Mouse (Mus musculus) forebrain, postnatal 0 days (tissue): ENCODE results near the gene Dgkd. TPM values are rescaled to one million over a fixed set of nuclear protein-coding genes. Genes with fewer than 3 reads are reported as not detected.
A peak's percentile ranks its signal among the peaks of the same experiment; 100 is the strongest.

ENCODE experiments used
- ATAC-seq: fragments of 200-750 bp; cut with Nextera tagmentation; 2 replicates; pipeline ENCODE4 v1.8.0; 2017; ENCODE audit warnings: mild to moderate bottlenecking, moderate library complexity
- DNase-seq: peaks from one replicate; pipeline ENCODE4 v3.0.0-alpha.2; 2015
- H3K27ac ChIP-seq: fragments of 300-500 bp; sonication (generic); 2 replicates; pipeline ENCODE4 v1.5.1; 2014; ENCODE audit warnings: low read depth, mild to moderate bottlenecking, antibody characterized with exemption, low read length, moderate library complexity, mixed read lengths
- H3K27me3 ChIP-seq: fragments of 300-500 bp; sonication (generic); 2 replicates; pipeline ENCODE4 v1.6.1; 2014; ENCODE audit warnings: mild to moderate bottlenecking, low read length, mixed read lengths; ENCODE audit not compliant: insufficient read depth
- H3K36me3 ChIP-seq: fragments of 300-500 bp; sonication (generic); 2 replicates; pipeline ENCODE4 v1.6.1; 2014; ENCODE audit warnings: mild to moderate bottlenecking, moderate library complexity; ENCODE audit not compliant: insufficient read depth
- H3K4me1 ChIP-seq: fragments of 300-500 bp; sonication (generic); 2 replicates; pipeline ENCODE4 v1.6.1; 2014; ENCODE audit warnings: antibody characterized with exemption; ENCODE audit not compliant: insufficient read depth
- H3K4me2 ChIP-seq: fragments of 300-500 bp; sonication (generic); 2 replicates; pipeline ENCODE4 v1.6.1; 2014; ENCODE audit warnings: low read depth, mild to moderate bottlenecking, moderate library complexity
- H3K4me3 ChIP-seq: fragments of 300-500 bp; sonication (generic); 2 replicates; pipeline ENCODE4 v1.5.1; 2014; ENCODE audit warnings: low read depth, low read length, mixed read lengths
- H3K9ac ChIP-seq: fragments of 300-500 bp; sonication (generic); 2 replicates; pipeline ENCODE4 v1.6.1; 2014; ENCODE audit warnings: mild to moderate bottlenecking
- H3K9me3 ChIP-seq: fragments of 300-500 bp; sonication (generic); 2 replicates; pipeline ENCODE4 v1.6.1; 2016; ENCODE audit warnings: low read length
- CTCF ChIP-seq: sonication (generic); IDR thresholded peaks from 2 replicates; pipeline ENCODE4 v1.5.1; 2016; ENCODE audit warnings: antibody characterized with exemption, control low read depth, low read depth
- WGBS: fragments of 180-500 bp; shearing (Covaris S2); extraction: QIAGEN DNeasy Blood & Tissue Kit; methylation state at CpG from one replicate; pipeline ENCODE4 v1.1.7; 2014; 5-methylcytosine and 5-hydroxymethylcytosine counted together
- polyA plus RNA-seq: library from polyadenylated mRNA; unstranded; fragments of >200 nt; fragmentation: Nextera tagmentation; extraction: Ambion mirVana; gene quantifications from 2 replicates; pipeline ENCODE4 v1.2.1, GENCODE M21; 2015
- total RNA-seq: library from RNA; depleted of rRNA; stranded (reverse); fragments of >200 nt; gene quantifications from 2 replicates; pipeline ENCODE4 v1.2.3, GENCODE M21; 2014; rRNA removed

Dgkd gene
- total RNA-seq (80.2 and 80.4 TPM in 2 replicates), polyA plus RNA-seq (30.1 and 37.1 TPM in 2 replicates)

DNA sequence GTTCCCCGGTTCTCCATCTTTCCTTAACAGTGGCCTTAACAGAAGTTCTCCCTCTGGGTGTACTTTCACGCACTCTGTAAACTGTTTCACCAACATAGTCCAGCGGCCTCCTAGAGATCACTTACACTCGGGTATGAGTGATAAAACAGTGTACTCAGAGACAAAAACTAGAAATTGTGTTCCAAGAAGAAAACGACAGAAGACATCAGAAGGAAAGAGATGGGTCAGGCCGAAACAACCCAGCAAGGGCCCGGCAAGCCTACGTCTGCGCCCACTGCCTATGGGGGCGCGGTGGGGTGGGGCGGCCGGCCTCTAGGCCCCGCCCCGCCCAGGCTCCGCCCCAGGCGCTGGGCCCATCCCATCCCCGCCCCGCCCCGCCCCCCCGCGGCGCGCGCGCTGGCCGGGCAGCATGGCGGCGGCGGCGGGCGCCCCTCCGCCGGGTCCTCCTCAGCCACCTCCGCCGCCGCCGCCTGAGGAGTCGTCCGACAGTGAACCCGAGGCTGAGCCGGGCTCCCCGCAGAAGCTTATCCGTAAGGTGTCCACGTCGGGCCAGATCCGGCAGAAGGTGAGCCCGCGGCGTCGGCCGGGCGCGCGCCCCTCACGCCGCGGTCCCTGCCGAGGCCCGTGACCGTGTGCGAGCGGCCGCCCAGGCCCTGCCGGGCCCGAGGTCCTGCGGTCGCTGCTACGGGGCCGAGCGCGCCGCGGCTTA lies at the start of gene Dgkd:
Gene Dgkd (plus strand): TSS at position 396 of the 709 bp plus-strand sequence.
- H3K4me1 ChIP-seq: peaks cover 14% of the 10 kb centered on the region
- H3K27me3 ChIP-seq: no peaks in the 10 kb centered on the region
- no peaks in the 10 kb centered on the region for H3K9me3 ChIP-seq
- H3K4me3 ChIP-seq: peak within 1 kb of the TSS; percentile 92
- peak; percentile 95 for ATAC-seq
- peak within 1 kb of the TSS; percentile 88 for H3K9ac ChIP-seq
- DNase-seq: peak; percentile 86
- TF ChIP-seq CTCF: no peak
- H3K27ac ChIP-seq: peak within 1 kb of the TSS; percentile 82
- peak within 1 kb of the TSS; percentile 88 for H3K4me2 ChIP-seq
- WGBS: 9% methylated on average over 51 of the region's 74 CpGs
- no peaks in the 10 kb centered on the region for H3K36me3 ChIP-seq

DNA sequence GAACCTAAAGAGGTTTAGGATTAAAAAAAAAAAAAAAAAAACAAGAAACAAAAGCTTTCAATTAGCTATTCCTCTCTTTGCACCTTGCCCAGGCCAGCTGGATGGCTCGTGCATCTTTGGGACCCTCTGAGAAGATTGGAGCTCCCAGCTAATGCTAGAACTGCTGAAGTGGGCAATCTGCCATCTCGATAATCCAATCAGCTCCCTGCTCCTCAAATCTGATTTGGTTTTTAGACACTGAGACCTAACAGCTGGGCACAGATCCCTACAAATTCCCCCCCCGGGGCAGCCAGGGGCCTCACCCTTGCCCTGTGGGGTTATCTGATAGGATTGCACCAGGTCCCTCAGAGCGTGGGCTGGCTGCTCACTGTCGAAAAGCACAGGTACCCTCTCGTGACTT lies 49.5 kb upstream of the Dgkd start, which contains the start of gene Sag:
Gene Sag (plus strand): TSS at position 105 of the 400 bp plus-strand sequence.
- no peak for ATAC-seq
- no peak within 1 kb of the TSS for H3K27ac ChIP-seq
- no peak within 1 kb of the TSS for H3K9ac ChIP-seq
- no peak for TF ChIP-seq CTCF
- DNase-seq: no peak
- H3K4me2 ChIP-seq: no peak within 1 kb of the TSS
- WGBS: 78% methylated on average over 6 of the region's 6 CpGs
- no peak within 1 kb of the TSS for H3K4me3 ChIP-seq
- H3K27me3 ChIP-seq: no peaks in the 10 kb centered on the region
- no peaks in the 10 kb centered on the region for H3K36me3 ChIP-seq
- no peaks in the 10 kb centered on the region for H3K4me1 ChIP-seq
- H3K9me3 ChIP-seq: no peaks in the 10 kb centered on the region

DNA sequence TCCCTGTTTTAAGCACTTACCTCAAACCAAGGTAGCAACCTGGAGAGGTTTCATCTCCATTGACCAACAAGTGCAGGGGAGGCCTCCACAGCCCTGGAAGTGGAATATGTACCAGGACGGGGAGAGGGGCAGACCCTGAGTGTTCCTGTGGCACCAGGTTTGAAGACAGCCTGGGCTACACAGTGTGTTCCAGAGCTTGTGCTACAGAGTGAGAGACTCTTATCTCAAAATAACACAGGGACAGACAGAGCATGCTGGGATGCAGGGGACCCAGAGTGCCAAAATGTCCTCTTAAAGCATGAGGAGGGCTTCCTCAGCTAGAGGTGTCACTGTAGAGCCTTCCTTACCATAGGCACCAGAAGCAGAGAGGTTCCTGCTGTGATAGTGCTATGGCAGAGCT lies 45.3 kb upstream of the Dgkd start:
- Histone ChIP-seq H3K36me3 (no peaks in the 10 kb centered on the region), H3K4me2 (no peak overlapping the region), H3K9ac (no peak overlapping the region), H3K4me3 (no peak overlapping the region), H3K27me3 (no peaks in the 10 kb centered on the region), H3K27ac (no peak overlapping the region), H3K4me1 (no peaks in the 10 kb centered on the region), H3K9me3 (no peaks in the 10 kb centered on the region)
- WGBS: 91% methylated on average over 1 of the region's 1 CpGs
- DNase-seq (no peak), ATAC-seq (no peak)
- TF ChIP-seq CTCF: no peak

DNA sequence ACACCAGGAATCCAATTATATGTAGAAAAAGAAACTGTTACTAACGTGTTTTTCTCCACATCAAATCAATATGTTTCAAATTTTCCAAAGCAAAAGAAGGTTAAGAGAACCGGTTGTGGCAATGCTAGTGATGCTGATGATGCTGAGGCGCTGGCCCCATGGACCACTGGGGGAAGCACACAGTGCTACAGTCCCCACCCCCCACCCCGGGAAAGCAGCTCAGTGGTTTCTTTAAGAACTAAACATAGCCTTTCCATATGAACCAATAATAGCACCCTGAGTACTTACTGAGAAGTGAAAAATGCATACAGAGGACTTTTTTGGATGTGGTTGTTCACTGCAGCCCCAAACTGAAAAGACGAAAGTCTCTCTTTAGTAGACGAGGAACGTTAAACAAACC lies 41.7 kb upstream of the Dgkd start:
- Histone ChIP-seq H3K4me1 (0 out of 2 replicates have a peak, but pooled peaks cover 7% of the 10 kb centered on the region), H3K4me3 (no peak overlapping the region), H3K4me2 (no peak overlapping the region), H3K36me3 (no peaks in the 10 kb centered on the region), H3K9me3 (no peaks in the 10 kb centered on the region), H3K9ac (no peak overlapping the region), H3K27me3 (no peaks in the 10 kb centered on the region), H3K27ac (no peak overlapping the region)
- TF ChIP-seq CTCF: no peak
- DNase-seq (no peak), ATAC-seq (no peak)
- WGBS: 81% methylated on average over 7 of the region's 7 CpGs

DNA sequence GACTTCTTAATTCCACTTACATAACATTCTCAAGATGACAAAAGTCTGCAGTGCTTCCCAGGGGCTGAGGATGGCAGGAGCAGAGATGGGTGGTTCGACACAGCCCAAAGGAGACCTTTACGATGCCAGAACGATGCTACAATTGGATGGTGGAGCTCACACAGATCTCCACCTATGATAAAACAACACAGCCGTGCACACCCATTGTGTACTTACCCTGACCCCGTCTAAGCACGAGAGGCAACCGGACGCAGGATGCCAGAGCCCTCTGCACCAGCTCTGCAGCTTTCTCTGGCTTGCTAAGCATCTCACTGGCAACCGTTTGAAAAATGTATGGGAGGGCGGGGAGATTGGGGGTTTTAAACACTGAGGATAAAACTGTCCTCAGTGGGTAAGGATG lies 41.0 kb upstream of the Dgkd start:
- DNase-seq (no peak), ATAC-seq (no peak)
- H3K9ac ChIP-seq: no peak overlapping the region
- no peak overlapping the region for H3K4me3 ChIP-seq
- 86% methylated on average over 10 of the region's 10 CpGs for WGBS
- H3K27me3 ChIP-seq: no peaks in the 10 kb centered on the region
- H3K4me2 ChIP-seq: no peak overlapping the region
- 0 out of 2 replicates have a peak, but pooled peaks cover 7% of the 10 kb centered on the region for H3K4me1 ChIP-seq
- H3K27ac ChIP-seq: no peak overlapping the region
- H3K9me3 ChIP-seq: no peaks in the 10 kb centered on the region
- no peak for TF ChIP-seq CTCF
- H3K36me3 ChIP-seq: no peaks in the 10 kb centered on the region

DNA sequence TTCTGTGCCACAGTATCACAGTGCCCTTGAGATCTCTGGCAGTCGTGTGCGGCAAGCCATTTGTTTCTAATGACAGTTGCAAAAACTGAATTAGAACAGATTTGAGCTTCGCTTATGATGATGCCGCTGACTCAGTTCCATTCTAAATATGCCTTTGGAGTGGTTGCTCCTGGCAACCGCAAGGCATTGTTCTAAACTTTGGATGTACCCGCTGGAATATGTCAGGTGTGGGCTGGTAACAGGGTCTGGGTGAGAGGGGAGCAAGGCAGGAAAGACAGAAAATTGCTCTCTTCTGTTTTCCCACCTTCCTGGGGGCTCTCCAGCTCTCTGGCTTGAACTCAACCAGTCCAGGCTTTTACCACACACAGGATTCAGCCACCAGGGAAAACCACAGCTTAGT lies 39.9 kb upstream of the Dgkd start:
- H3K4me2 ChIP-seq: no peak overlapping the region

DNA sequence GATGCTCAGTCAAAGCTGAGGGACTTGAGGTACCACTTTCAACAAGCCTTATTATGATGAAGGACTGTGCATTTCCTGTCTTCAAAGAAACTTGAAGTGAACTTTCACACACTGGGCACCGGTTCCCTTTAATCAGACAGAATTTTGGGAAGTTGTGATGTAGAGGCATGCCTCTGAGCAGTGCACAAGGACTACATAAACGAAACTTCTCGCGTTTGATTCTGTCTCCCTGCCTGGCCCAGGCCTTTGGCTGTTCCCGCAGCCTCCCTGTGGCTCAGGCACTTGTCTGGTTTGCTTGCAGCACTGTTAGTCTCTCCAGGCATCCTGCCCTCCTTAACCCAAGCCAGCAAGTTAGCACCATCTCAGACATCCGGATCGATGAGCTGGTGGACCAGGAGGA lies 39.4 kb upstream of the Dgkd start:
- TF ChIP-seq CTCF: no peak
- H3K27me3 ChIP-seq: no peaks in the 10 kb centered on the region
- H3K27ac ChIP-seq: peak overlapping the region; percentile 46; the same call in 1 of the 2 replicates
- 66% methylated on average over 7 of the region's 7 CpGs for WGBS
- ATAC-seq (peak; percentile 52; the same call in 1 of the 2 replicates), DNase-seq (peak; percentile 27)
- H3K4me1 ChIP-seq: 0 out of 2 replicates have a peak, but pooled peaks cover 7% of the 10 kb centered on the region
- no peak overlapping the region for H3K4me3 ChIP-seq
- no peaks in the 10 kb centered on the region for H3K36me3 ChIP-seq
- H3K9me3 ChIP-seq: no peaks in the 10 kb centered on the region
- no peak overlapping the region for H3K9ac ChIP-seq
- no peak overlapping the region for H3K4me2 ChIP-seq

More for the DNA sequence above, 39.9 kb upstream of the Dgkd start:
- Histone ChIP-seq H3K36me3 (no peaks in the 10 kb centered on the region), H3K4me1 (0 out of 2 replicates have a peak, but pooled peaks cover 7% of the 10 kb centered on the region), H3K9ac (no peak overlapping the region), H3K27me3 (no peaks in the 10 kb centered on the region), H3K9me3 (no peaks in the 10 kb centered on the region), H3K27ac (peak overlapping the region; percentile 46; the same call in 1 of the 2 replicates), H3K4me3 (no peak overlapping the region)
- ATAC-seq: peak; percentile 54
- WGBS: 51% methylated on average over 6 of the region's 6 CpGs
- peak; percentile 49 for DNase-seq
- TF ChIP-seq CTCF: no peak
